Comparison of ENCODE assay signal across 9 mouse cellular contexts in genomic region chr1:90203341-90203740, GRCm38 (mm10). TPM values are rescaled to one million over a fixed set of nuclear protein-coding genes. Genes with fewer than 3 reads are reported as not detected.
DNase-seq lines count a peak whose midpoint lies in the region; ATAC-seq lines count a peak whose summit lies in the region.
"Had no signal": no experiment of that assay in that cellular context is flagged by ENCODE, and none has a peak within 500 bp of the region (broad histone marks: within the 10 kb centered on the region; RNA-seq: fewer than 3 reads in every experiment).

No protein-coding gene starts in this region.

- peaks cover 37% of the 10 kb centered on the region for H3K4me1 ChIP-seq in kidney, embryonic 14.5 days (ENCODE audit: control insufficient read depth, insufficient read depth, low read length)
- peaks cover 51% of the 10 kb centered on the region for H3K4me1 ChIP-seq in embryonic facial prominence, embryonic 12.5 days
- peaks cover 60% of the 10 kb centered on the region for H3K4me1 ChIP-seq in hindbrain, embryonic 15.5 days (replicated peaks)
- peaks cover 55% of the 10 kb centered on the region for H3K4me1 ChIP-seq in midbrain, embryonic 15.5 days

- H3K9ac ChIP-seq in kidney, embryonic 14.5 days (ENCODE audit: low read depth, low read length): no peak overlapping the region; the same call in 1 of the 2 replicates
- peak overlapping the region; percentile 78; the same call in 1 of the 2 replicates for H3K9ac ChIP-seq in embryonic facial prominence, embryonic 12.5 days
- no peak overlapping the region for H3K9ac ChIP-seq in hindbrain, embryonic 15.5 days
- no peak overlapping the region; the same call in 1 of the 2 replicates for H3K9ac ChIP-seq in midbrain, embryonic 15.5 days

- H3K36me3 ChIP-seq in kidney, embryonic 14.5 days (ENCODE audit: control insufficient read depth, insufficient read depth, low read length): no peaks in the 10 kb centered on the region
- no peaks in the 10 kb centered on the region for H3K36me3 ChIP-seq in embryonic facial prominence, embryonic 12.5 days
- no peaks in the 10 kb centered on the region for H3K36me3 ChIP-seq in hindbrain, embryonic 15.5 days
- no peaks in the 10 kb centered on the region for H3K36me3 ChIP-seq in midbrain, embryonic 15.5 days (replicated peaks)
- H3K36me3 ChIP-seq: G1E had no signal

- ATAC-seq in kidney, embryonic 14.5 days (ENCODE audit: low FRiP score, low TSS enrichment): no peak
- no peak for ATAC-seq in embryonic facial prominence, embryonic 12.5 days (ENCODE audit: insufficient number of reproducible peaks, insufficient read depth, low FRiP score, low TSS enrichment)
- ATAC-seq in hindbrain, embryonic 15.5 days (ENCODE audit: low FRiP score, low read depth): no peak
- ATAC-seq in midbrain, embryonic 15.5 days (replicated peaks): no peak

- no peaks in the 10 kb centered on the region for H3K9me3 ChIP-seq in kidney, embryonic 14.5 days (ENCODE audit: control insufficient read depth, low read length)
- H3K9me3 ChIP-seq in embryonic facial prominence, embryonic 12.5 days: no peaks in the 10 kb centered on the region
- no peaks in the 10 kb centered on the region for H3K9me3 ChIP-seq in hindbrain, embryonic 15.5 days
- H3K9me3 ChIP-seq in midbrain, embryonic 15.5 days: no peaks in the 10 kb centered on the region

- H3K27me3 ChIP-seq in kidney, embryonic 14.5 days (ENCODE audit: control insufficient read depth, insufficient read depth, low read length): no peaks in the 10 kb centered on the region
- no peaks in the 10 kb centered on the region for H3K27me3 ChIP-seq in embryonic facial prominence, embryonic 12.5 days
- peaks cover 8% of the 10 kb centered on the region for H3K27me3 ChIP-seq in hindbrain, embryonic 15.5 days
- H3K27me3 ChIP-seq in midbrain, embryonic 15.5 days (replicated peaks): peaks cover 21% of the 10 kb centered on the region; the same call in 1 of the 2 replicates

- no peak for DNase-seq in kidney, postnatal 25 days
- DNase-seq in urinary bladder, adult 2 months (ENCODE audit: low spot score): no peak
- no peak for DNase-seq in lung, adult 18-20 months
- DNase-seq in left cerebral cortex, adult 8-10 months (ENCODE audit: low spot score in 2 of 2): no peak

- peak overlapping the region; percentile 58; the same call in 1 of the 2 replicates for H3K4me3 ChIP-seq in kidney, embryonic 14.5 days (ENCODE audit: low read length)
- H3K4me3 ChIP-seq in embryonic facial prominence, embryonic 12.5 days: peak overlapping the region; percentile 65
- H3K4me3 ChIP-seq in hindbrain, embryonic 15.5 days: peak overlapping the region; percentile 46
- peak overlapping the region; percentile 43; the same call in 1 of the 2 replicates for H3K4me3 ChIP-seq in midbrain, embryonic 15.5 days

- H3K4me2 ChIP-seq in kidney, embryonic 14.5 days (replicated peaks; ENCODE audit: low read depth, low read length): peak overlapping the region; percentile 13; the same call in 1 of the 2 replicates
- peak overlapping the region; percentile 62 for H3K4me2 ChIP-seq in embryonic facial prominence, embryonic 12.5 days (replicated peaks)
- H3K4me2 ChIP-seq in hindbrain, embryonic 15.5 days: peak overlapping the region; percentile 60
- peak overlapping the region; percentile 58 for H3K4me2 ChIP-seq in midbrain, embryonic 15.5 days

- WGBS in kidney, embryonic 14.5 days: 12% methylated on average over 11 of the region's 11 CpGs
- WGBS in embryonic facial prominence, embryonic 12.5 days: 5% methylated on average over 11 of the region's 11 CpGs
- 8% methylated on average over 11 of the region's 11 CpGs for WGBS in hindbrain, embryonic 15.5 days
- WGBS in midbrain, embryonic 15.5 days: 4% methylated on average over 11 of the region's 11 CpGs

- no peak overlapping the region for H3K27ac ChIP-seq in kidney, embryonic 14.5 days (ENCODE audit: low read depth, low read length)
- no peak overlapping the region for H3K27ac ChIP-seq in embryonic facial prominence, embryonic 12.5 days
- no peak overlapping the region for H3K27ac ChIP-seq in hindbrain, embryonic 15.5 days (replicated peaks)
- no peak overlapping the region for H3K27ac ChIP-seq in midbrain, embryonic 15.5 days

RNA-seq across cellular contexts. Expression of gene Ackr3, which starts 0.4 kb away (rescaled TPM):
- 50.5 and 56.4 TPM in 2 replicates for polyA plus RNA-seq in kidney, embryonic 14.5 days (2014; fragmentation: Nextera tagmentation; extraction: Ambion mirVana)
- polyA plus RNA-seq in embryonic facial prominence, embryonic 12.5 days (2016; fragmentation: Nextera tagmentation; extraction: Ambion mirVana): 42.7 and 45.3 TPM in 2 replicates
- 9.6 and 10.4 TPM in 2 replicates for polyA plus RNA-seq in hindbrain, embryonic 15.5 days (2015; fragmentation: Nextera tagmentation; extraction: Ambion mirVana)
- 11.3 and 11.4 TPM in 2 replicates for polyA plus RNA-seq in midbrain, embryonic 15.5 days (2015; fragmentation: Nextera tagmentation; extraction: Ambion mirVana)
- 71.7 and 104 TPM in 2 replicates for polyA plus RNA-seq in urinary bladder, adult 2 months (2012; rRNA removed)
- 1 to 10 TPM; 5.8 to 9.9 (median 7.0) TPM for total RNA-seq in left cerebral cortex, adult 8-10 months (2022)
- polyA plus RNA-seq: G1E had no signal

RNA-seq across cellular contexts. Expression of gene Iqca, which starts 50.1 kb away (rescaled TPM):
- polyA plus RNA-seq in kidney, embryonic 14.5 days (2014; fragmentation: Nextera tagmentation; extraction: Ambion mirVana): 0.27 and 0.31 TPM in 2 replicates
- 0.17 and 0.51 TPM in 2 replicates for polyA plus RNA-seq in embryonic facial prominence, embryonic 12.5 days (2016; fragmentation: Nextera tagmentation; extraction: Ambion mirVana)
- polyA plus RNA-seq in hindbrain, embryonic 15.5 days (2015; fragmentation: Nextera tagmentation; extraction: Ambion mirVana): 0.92 and 1.4 TPM in 2 replicates
- 0.95 and 1.2 TPM in 2 replicates for polyA plus RNA-seq in midbrain, embryonic 15.5 days (2015; fragmentation: Nextera tagmentation; extraction: Ambion mirVana)
- polyA plus RNA-seq in urinary bladder, adult 2 months (2012; rRNA removed): 0.09 TPM in 1 of 2 replicates, not detected in the other
- 1 to 10 TPM in 3 of 4 experiments, under 1 TPM in 1; 0.52 to 1.5 (median 1.2) TPM for total RNA-seq in left cerebral cortex, adult 8-10 months (2022)
- polyA plus RNA-seq: G1E had no signal
